Mouse (Mus musculus): ENCODE measurements around the gene Arl9.
"Not testable (repeated sequence)": the region's sequence is repeated elsewhere in the genome, so short reads cannot be mapped to it uniquely, and the experiment has no call there.

Arl9 gene

DNA sequence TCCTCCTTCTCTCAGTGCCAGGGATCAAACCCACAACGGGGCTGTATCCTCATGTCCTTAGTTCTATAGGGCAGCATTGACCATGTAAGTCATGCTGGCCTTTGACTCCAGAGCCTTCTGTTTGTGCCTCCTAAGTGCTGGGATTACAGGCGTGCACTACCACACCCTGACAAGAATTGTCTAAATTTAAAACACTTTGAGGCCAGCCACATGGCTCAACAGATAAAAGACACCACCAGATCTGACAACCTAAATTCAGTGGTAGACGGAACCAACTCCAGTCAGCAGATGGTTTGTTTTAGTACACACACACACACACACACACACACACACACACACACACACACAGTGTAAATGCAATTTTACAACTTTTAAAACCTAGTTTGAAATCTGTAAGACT, 24.2 kb downstream of the Arl9 start:
- no peak for DNase-seq

DNA sequence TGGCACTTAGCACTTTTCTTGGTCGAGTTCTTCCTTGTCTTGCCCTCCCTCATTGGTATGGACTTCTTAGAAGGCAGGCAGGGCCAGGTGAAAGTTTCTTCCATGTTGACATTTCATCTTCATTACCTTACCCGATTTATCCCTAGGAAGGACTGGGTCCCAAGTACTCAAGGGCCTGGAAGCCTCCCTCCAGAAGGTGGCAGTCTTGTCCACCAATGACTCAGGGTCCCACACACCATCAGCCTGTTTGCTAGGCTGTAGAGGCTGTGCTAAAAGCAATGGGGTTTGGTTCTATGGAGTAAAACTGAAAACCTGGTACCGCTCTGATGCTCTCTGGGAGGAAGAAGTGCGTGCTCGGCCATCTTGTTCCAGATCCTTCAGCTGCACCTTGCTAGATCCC, 25.9 kb downstream of the Arl9 start:
- DNase-seq: peak; percentile 25

- not testable (repeated sequence) for DNase-seq
Measured at GRCm38 (mm10) chr5:77035101-77035500, 31.2 kb downstream of the Arl9 start.

DNA sequence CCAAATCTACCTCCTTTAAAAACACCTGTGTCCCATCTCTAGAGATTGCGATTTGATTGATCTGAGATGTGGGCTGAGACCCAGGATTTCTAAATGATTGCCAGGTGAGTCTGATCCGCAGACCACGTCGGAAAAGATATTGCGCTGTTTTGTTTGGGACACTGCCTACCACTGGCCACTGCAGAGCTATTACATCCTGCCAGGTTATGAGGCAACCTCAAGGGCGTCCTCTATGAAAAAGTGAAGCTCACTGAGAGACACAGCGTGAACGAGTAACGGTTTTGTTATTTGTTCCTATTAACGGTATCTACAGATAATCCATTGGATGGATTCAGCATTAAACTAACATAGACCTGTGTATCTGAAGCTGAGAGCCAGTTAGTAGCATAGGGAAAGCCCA, 34.6 kb downstream of the Arl9 start:
- DNase-seq: no peak

GRCm38 (mm10) chr5:77039391-77039790, 35.5 kb downstream of the Arl9 start:
- DNase-seq: no peak

- no peak for DNase-seq
Measured at GRCm38 (mm10) chr5:77044362-77044761, 40.5 kb downstream of the Arl9 start.

GRCm38 (mm10) chr5:77052616-77053015, 48.8 kb downstream of the Arl9 start:
- DNase-seq: no peak

DNA sequence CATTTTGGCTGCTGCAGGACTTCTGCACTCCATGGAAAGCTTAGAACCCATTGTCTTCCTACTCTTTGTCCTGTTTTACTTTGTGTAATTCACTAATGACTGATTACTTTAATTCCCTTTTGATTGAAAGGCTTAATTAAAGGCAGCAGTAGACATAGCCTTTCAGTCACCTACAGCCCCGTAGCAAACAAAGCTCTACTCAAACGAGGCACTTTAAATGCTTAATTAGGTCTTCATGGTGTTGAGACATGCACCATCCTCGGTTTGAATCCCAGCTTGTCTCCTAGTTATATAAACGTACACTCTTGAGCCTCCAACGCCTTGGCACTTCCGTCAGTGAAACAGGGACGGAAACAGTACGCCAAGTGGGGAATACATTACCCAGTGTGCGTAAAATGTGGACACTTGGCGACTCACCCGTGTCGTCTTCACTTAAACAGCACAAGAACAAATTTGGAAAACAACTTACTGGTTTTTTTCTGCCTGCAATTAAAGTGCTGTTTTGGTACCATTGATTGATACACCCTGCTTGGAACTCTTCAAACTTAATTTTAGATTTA, 53.1 kb downstream of the Arl9 start:
- DNase-seq: no peak
